Mouse (Mus musculus): ENCODE measurements around the gene Cd44. TPM values are rescaled to one million over a fixed set of nuclear protein-coding genes. Genes with fewer than 3 reads are reported as not detected.

Gene Cd44
- polyA plus RNA-seq, 1 experiment = 4.5 TPM

DNA sequence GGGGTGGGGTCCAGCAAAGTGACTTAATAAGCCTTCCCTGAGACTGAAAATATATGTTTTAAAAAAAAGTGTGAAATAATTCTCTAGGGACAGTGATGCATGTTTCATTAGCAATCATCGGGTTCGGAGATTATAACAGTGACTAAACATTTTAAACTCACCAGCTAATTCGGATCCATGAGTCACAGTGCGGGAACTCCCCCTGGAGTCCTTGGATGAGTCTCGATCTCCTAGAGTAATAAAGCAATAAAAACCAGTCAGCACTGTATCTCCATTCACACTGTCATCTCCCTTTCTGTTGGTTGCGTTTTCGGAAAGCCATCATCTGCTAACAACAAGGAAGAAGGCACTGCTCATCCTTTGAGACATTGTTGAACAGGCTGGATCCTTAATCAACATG lies 73.1 kb downstream of the Cd44 start:
- Histone ChIP-seq H3K4me3 (replicated peaks; ENCODE audit: insufficient read depth, low read depth, low read length) (no peak overlapping the region), H3K4me1 (ENCODE audit: control insufficient read depth, insufficient read depth, low read length) (no peaks in the 10 kb centered on the region), H3K27me3 (ENCODE audit: control insufficient read depth, insufficient read depth, low read length) (no peaks in the 10 kb centered on the region), H3K27ac (ENCODE audit: insufficient read depth, low read length) (no peak overlapping the region)
- WGBS = 93% methylated on average over 7 of the region's 7 CpGs
- no peak for TF ChIP-seq CTCF (IDR thresholded peaks at IDR 0.05; ENCODE audit: borderline replicate concordance, insufficient read depth, low read depth, low read length)
- no peak for TF ChIP-seq POLR2A (IDR thresholded peaks at IDR 0.05; ENCODE audit: borderline replicate concordance, insufficient read depth, low read length)
- DNase-seq = no peak

DNA sequence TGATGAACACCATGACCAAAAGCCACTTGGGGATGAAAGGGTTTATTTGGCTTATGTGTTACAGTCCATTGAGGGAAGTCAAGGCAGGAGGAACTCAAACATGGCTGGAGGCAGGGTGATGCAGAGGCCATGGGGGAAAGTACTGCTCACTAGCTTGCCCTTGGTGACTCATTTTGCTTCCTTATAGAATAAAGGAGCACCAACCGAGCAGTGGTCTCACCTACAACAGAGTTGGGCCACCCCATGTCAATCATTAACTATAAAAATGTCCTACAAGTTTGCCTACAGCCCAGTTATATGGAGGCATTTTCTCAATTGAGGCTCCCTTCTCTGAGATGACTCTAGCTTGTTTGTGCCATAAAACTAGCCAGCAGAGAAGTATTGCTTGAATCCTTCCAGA lies 73.6 kb downstream of the Cd44 start:
- DNase-seq = no peak
- Histone ChIP-seq H3K4me3 (replicated peaks; ENCODE audit: insufficient read depth, low read depth, low read length) (no peak overlapping the region), H3K27me3 (ENCODE audit: control insufficient read depth, insufficient read depth, low read length) (no peaks in the 10 kb centered on the region), H3K27ac (ENCODE audit: insufficient read depth, low read length) (no peak overlapping the region), H3K4me1 (ENCODE audit: control insufficient read depth, insufficient read depth, low read length) (no peaks in the 10 kb centered on the region)
- WGBS = 84% methylated on average over 1 of the region's 1 CpGs
- TF ChIP-seq CTCF (IDR thresholded peaks at IDR 0.05; ENCODE audit: borderline replicate concordance, insufficient read depth, low read depth, low read length) (no peak), POLR2A (IDR thresholded peaks at IDR 0.05; ENCODE audit: borderline replicate concordance, insufficient read depth, low read length) (no peak)

DNA sequence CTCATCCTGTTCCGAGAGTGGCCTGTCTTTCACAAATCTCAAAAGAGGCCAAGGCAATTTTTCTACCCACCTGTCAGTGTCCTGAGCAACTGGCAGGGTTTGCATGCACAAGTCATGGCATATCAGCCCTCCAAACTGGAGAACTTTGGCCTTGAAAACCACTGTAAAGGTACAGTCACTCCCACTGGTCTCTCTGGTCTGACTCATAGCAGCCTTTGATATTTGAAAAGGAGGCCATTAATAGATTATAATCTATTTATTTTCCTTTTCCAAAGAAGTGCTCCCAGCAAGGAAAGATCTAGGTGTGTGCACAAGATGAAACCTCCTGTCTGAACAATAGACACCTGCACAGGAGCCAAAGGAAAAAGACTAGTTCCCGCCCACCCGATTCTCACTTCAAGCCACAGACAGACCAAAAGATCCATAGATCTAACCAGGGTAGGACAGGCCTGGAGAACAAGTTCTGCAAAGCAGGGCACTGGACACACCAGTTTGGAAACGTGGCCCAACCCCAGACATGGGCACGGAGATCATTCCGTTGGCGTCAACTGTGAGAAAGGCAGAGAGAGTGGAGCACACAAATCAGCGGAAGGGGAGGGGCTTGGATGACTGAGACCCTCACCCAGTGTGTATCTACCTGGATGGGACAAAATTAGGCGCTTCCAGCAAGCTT lies 75.4 kb downstream of the Cd44 start:
- 92% methylated on average over 9 of the region's 9 CpGs for WGBS
- Histone ChIP-seq H3K4me3 (replicated peaks; ENCODE audit: insufficient read depth, low read depth, low read length) (no peak overlapping the region), H3K27me3 (ENCODE audit: control insufficient read depth, insufficient read depth, low read length) (no peaks in the 10 kb centered on the region), H3K27ac (ENCODE audit: insufficient read depth, low read length) (no peak overlapping the region), H3K4me1 (ENCODE audit: control insufficient read depth, insufficient read depth, low read length) (no peaks in the 10 kb centered on the region)
- TF ChIP-seq CTCF (IDR thresholded peaks at IDR 0.05; ENCODE audit: borderline replicate concordance, insufficient read depth, low read depth, low read length) = no peak
- TF ChIP-seq POLR2A (IDR thresholded peaks at IDR 0.05; ENCODE audit: borderline replicate concordance, insufficient read depth, low read length) = no peak
- no peak for DNase-seq

DNA sequence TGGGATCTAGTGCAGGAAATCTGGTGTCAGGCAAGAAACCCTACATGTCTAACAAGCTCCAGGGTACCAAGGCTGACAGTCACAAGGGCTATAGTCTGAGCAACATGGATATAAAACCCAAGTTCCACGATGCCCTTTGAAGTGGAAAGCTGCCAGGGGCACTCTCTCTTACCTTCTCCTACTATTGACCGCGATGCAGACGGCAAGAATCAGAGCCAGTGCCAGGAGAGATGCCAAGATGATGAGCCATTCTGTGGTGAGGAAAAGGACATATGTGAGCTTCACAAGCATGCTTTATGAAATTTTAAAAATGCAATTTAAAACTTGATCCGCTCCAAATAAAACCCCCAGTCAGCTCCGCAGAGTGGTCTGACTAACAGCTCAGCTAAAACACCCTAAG lies 79.4 kb downstream of the Cd44 start:
- WGBS = 17% methylated on average over 6 of the region's 6 CpGs
- peak in 1 of 2 experiments; percentile 13 for DNase-seq
- H3K27me3 ChIP-seq (ENCODE audit: control insufficient read depth, insufficient read depth, low read length) = no peaks in the 10 kb centered on the region; the same call in 1 of the 2 replicates
- no peaks in the 10 kb centered on the region for H3K4me1 ChIP-seq (ENCODE audit: control insufficient read depth, insufficient read depth, low read length)
- H3K4me3 ChIP-seq (replicated peaks; ENCODE audit: insufficient read depth, low read depth, low read length) = no peak overlapping the region
- TF ChIP-seq CTCF (IDR thresholded peaks at IDR 0.05; ENCODE audit: borderline replicate concordance, insufficient read depth, low read depth, low read length) = no peak
- TF ChIP-seq POLR2A (IDR thresholded peaks at IDR 0.05; ENCODE audit: borderline replicate concordance, insufficient read depth, low read length) = no peak
- no peak overlapping the region for H3K27ac ChIP-seq (ENCODE audit: insufficient read depth, low read length)

DNA sequence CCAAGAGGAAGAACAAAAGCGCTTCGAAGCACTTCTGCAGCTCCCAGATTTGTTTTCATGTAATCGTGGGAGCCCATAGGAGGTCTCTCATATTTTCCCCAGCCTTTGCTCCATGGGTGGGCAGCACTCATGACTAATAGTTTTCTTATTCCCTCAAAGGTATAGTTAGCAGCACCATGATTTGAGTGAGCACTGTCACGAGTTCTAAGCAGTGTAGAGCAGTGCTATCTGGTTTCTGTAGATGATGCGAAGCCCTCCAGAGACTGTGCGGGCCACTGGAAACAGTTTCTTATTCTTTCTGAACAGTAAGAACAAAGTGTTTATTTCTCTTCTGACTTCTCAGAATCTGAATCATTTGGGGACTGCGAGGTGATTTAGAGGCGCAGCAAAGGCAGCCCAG lies 80.7 kb downstream of the Cd44 start:
- no peak for DNase-seq
- Histone ChIP-seq H3K4me3 (replicated peaks; ENCODE audit: insufficient read depth, low read depth, low read length) (no peak overlapping the region), H3K4me1 (ENCODE audit: control insufficient read depth, insufficient read depth, low read length) (no peaks in the 10 kb centered on the region), H3K27me3 (ENCODE audit: control insufficient read depth, insufficient read depth, low read length) (no peaks in the 10 kb centered on the region; the same call in 1 of the 2 replicates), H3K27ac (ENCODE audit: insufficient read depth, low read length) (no peak overlapping the region)
- WGBS = 59% methylated on average over 8 of the region's 8 CpGs
- TF ChIP-seq CTCF (IDR thresholded peaks at IDR 0.05; ENCODE audit: borderline replicate concordance, insufficient read depth, low read depth, low read length) (no peak), POLR2A (IDR thresholded peaks at IDR 0.05; ENCODE audit: borderline replicate concordance, insufficient read depth, low read length) (no peak)

DNA sequence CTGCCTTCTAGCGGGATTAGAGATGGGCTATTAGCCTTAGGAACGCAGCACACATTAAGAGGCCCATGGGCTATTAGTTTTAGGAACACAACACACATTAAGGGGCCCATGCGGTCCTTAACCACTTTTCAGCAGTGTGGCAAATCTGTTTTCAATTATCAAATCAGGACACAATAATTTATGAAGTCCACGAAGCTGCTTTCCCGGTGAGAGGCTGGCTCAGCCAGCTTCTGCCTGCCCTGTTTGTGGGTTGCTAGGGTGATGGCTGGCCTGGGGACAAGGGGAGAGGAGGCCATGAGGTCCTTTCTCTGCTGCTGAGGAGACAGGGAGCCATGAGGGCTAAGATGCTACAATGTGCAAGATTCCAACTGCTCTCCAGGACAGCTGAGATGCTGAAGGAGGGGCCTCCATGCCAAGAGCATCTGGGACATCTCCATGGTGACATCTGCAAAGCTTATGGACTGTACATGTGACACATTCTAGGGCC lies 81.2 kb downstream of the Cd44 start:
- WGBS = 35% methylated on average over 5 of the region's 5 CpGs
- Histone ChIP-seq H3K27me3 (ENCODE audit: control insufficient read depth, insufficient read depth, low read length) (no peaks in the 10 kb centered on the region; the same call in 1 of the 2 replicates), H3K4me3 (replicated peaks; ENCODE audit: insufficient read depth, low read depth, low read length) (no peak overlapping the region), H3K4me1 (ENCODE audit: control insufficient read depth, insufficient read depth, low read length) (no peaks in the 10 kb centered on the region), H3K27ac (ENCODE audit: insufficient read depth, low read length) (no peak overlapping the region)
- TF ChIP-seq POLR2A (IDR thresholded peaks at IDR 0.05; ENCODE audit: borderline replicate concordance, insufficient read depth, low read length) (no peak), CTCF (IDR thresholded peaks at IDR 0.05; ENCODE audit: borderline replicate concordance, insufficient read depth, low read depth, low read length) (no peak)
- DNase-seq = peak; percentile 10 to 28

DNA sequence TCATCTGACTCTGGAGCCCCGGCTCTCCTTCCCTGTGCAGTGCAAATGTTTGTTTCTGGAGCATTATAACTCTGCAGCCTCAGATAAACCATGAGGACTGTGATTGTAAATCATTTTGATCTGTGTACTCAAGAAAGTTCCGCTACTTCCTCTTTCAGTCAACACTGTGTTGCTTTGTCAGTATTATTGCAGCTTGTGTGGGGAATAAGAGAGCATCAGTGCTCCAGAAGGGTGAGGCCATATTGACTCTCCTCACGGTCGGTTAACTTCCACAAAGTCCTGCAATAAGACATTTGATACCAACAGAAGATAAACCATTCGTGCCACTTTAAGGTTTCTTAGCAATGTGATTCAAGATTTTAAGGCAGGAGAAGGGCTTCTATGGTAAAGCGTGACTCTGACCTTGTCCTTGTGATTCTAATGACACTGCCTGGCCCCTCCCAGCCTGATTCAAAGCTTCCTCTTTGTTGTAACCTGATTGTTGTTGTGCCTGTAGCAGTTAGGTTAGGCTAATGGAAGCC lies 86.1 kb downstream of the Cd44 start:
- TF ChIP-seq CTCF (IDR thresholded peaks at IDR 0.05; ENCODE audit: borderline replicate concordance, insufficient read depth, low read depth, low read length) = no peak
- no peak for TF ChIP-seq POLR2A (IDR thresholded peaks at IDR 0.05; ENCODE audit: borderline replicate concordance, insufficient read depth, low read length)
- no peaks in the 10 kb centered on the region for H3K27me3 ChIP-seq (ENCODE audit: control insufficient read depth, insufficient read depth, low read length)
- DNase-seq = no peak
- H3K4me1 ChIP-seq (ENCODE audit: control insufficient read depth, insufficient read depth, low read length) = no peaks in the 10 kb centered on the region
- H3K27ac ChIP-seq (ENCODE audit: insufficient read depth, low read length) = no peak overlapping the region
- 88% methylated on average over 6 of the region's 6 CpGs for WGBS
- H3K4me3 ChIP-seq (replicated peaks; ENCODE audit: insufficient read depth, low read depth, low read length) = no peak overlapping the region

DNA sequence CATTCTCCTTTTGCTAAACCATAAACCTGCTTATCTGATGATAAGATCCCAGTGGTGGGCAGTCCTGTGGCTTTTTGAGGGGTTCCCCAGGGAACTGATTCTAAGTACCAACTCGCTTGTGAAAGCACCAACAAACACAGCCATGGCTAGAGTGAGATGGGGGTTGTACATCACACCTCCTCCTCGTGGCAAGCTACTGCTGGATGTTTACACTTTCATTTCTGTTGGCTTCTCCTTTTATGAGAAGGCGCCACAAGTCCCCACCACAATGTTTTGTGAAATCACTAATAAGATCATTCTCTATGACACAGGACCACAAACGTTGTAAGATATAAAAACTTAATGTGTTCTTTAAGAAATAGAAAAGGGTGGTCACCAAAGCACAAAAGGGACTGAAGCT lies 88.7 kb downstream of the Cd44 start:
- no peak overlapping the region for H3K27ac ChIP-seq (ENCODE audit: insufficient read depth, low read length)
- 80% methylated on average over 4 of the region's 4 CpGs for WGBS

More for the DNA sequence above, 88.7 kb downstream of the Cd44 start:
- TF ChIP-seq POLR2A (IDR thresholded peaks at IDR 0.05; ENCODE audit: borderline replicate concordance, insufficient read depth, low read length) (no peak), CTCF (IDR thresholded peaks at IDR 0.05; ENCODE audit: borderline replicate concordance, insufficient read depth, low read depth, low read length) (no peak)
- no peaks in the 10 kb centered on the region for H3K27me3 ChIP-seq (ENCODE audit: control insufficient read depth, insufficient read depth, low read length)
- H3K4me3 ChIP-seq (replicated peaks; ENCODE audit: insufficient read depth, low read depth, low read length) = no peak overlapping the region
- no peaks in the 10 kb centered on the region for H3K4me1 ChIP-seq (ENCODE audit: control insufficient read depth, insufficient read depth, low read length)
- no peak for DNase-seq
